Mouse (Mus musculus) testis, postnatal 10 days (tissue): ENCODE measurements around the gene Pdik1l.

Experiments used
- DNase-seq: peaks from one replicate; pipeline ENCODE4 v3.0.0; 2021; ENCODE audit warnings: low spot score

Pdik1l gene

DNA sequence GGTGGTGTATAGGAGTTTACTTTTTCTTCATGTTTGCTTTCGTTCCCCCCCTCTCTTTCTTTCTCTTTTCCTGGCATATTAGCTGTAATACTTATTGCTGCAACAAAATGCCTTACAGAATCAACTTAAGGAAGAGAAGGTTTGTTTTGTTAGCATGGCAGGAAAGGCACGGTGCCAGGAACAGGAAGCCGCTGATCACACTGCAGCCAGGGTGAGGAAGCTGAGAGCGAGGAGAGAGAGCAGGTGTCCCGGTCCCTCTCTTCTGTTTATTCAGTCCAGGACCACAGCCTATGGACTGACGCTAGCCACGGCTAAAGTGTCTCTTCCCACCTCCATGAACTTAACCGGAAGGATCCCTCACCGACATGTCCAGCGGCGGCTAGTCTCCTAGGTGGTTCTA lies 29.3 kb downstream of the Pdik1l start:
- DNase-seq = no peak

DNA sequence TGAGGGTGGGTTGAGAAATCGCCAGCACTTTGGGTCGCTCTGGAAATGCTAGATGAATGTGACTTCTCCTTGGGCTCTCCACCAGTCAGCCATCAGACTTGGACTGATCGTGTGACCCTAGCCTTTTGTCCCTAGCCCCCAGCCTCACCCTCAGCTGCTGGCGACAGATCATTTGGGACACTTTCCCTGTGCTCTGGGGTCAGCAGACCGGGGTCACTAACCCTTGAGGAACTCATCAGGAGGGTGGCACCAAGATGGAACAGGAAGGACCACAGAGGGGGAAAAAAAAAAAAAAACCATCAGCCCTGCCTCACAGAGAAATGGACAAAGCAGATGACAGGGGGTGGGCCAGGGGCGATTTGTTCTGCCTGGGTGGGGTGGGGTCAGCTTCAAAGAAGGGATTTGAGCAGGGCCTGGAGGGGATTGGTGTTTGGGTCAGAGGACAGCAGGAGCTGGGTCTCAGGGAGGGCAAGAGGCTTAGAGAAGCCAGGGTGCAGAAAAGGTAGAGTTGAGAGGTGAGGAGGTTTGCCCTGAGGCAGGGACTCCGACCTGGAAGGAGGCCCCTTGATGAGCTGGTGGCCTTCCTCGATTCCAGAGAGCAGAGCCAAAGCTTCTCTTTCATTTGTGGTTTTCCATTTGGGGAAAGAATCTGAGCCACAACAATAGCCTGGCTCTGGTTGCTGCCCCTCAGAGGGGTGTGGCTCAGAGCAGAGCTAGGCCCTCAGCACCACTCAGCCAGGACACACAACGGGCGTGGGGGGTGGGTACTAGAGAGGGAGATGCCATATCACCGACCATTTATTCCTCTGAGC lies 30.3 kb downstream of the Pdik1l start:
- DNase-seq = no peak

DNA sequence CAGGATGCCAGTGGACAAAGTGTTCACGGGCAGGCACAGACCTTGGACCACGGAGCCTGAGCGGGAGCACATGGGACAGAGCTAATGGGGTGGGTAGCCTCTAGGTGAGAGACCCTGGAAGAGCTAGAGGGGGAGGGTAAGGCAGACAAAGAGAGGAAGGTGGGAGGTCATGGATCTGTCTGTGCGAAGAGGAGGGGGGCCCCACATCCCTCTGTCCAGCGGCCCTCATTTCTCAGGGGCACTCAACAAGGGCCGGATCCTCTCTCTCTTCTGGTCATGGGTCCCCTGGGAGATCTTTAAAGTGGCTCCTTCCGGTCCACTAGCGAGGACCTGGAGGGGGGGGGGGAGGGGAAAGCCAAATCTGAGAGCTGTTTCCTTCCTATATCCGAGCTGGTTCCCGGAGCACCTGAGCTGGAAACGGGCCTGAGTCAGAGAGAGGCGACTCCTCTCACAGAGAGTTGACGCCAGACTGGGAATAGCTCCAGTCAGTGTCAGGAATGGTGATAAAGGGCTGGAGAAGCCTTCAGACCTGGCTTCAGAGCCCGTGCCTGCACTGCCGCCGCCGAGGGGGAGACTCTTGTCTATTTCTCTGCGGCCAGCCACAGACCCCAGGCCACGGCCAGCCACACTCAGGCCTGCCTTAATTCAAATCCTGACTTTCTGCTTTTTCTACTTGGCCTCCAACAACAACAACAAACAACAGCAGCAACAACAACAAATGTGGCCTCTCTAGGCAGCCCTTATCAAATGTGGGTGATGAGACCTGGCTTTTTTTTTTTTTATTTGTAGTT lies 31.1 kb downstream of the Pdik1l start:
- no peak for DNase-seq

DNA sequence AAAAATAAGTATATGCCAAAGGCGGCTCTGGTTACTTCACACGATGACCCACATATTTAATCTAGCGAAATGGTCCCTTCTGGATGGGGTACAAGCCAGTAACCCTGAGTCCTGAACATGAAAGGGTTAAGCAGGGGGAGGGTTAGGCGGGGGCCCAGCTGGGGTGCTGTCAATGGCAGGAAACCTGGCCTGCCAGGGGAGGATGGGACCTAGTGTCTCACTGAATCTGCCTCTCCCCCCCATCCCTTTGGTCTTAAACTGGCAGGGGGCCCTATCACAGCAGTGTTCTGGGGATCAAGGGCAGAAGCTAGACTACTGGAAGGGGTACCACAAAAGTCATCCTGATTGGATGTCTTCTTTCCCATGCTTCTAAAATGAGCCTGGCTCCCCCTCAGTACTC lies 31.8 kb downstream of the Pdik1l start:
- DNase-seq = no peak

DNA sequence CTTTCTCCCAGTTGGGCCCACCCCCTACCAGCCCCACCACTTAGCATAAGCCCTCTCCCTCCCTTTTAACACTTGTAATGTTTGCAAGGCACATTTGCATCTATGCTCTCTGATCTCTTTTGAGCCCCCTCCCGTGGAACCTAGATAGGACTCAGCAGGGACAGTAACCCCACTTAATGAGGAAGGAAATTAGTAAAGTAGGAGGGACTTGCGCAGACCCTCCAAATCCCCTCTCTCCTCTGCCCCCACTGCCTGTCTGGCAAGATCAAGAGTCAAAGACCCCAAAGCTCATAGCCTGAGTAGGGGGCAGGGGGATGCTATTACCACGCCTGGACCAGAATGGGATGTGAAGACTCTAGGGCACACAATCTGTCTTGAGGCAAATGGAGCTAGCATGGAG lies 32.9 kb downstream of the Pdik1l start:
- no peak for DNase-seq

DNA sequence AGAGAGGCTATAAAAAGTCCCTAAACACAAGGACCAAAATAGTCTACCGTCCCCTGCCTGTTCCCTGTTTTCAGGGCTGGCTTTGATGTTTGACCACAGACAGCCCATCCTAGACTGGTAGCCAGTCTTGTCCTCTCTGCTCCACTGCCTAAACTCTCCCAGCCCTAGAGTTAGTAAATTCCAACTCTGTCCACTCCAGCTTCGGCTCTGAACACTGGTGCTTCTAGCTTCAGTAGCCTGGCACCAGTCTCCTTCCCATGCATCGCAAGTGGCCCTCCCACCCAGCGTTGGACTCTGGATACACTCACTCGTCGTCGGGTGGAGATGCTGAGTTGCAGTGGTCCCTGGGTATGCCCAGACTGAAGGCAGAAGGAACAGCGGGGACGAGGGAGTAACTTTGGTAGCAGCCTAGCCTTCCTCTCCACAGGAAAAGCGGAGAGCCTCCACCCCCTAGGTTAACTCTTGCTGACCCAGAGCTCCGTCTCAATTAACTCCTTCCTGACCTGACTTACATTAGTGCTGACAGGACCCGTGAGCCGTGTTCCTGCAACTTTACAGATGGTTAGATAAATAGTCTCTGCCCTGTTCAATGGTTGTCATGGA lies 33.9 kb downstream of the Pdik1l start, which contains the start of gene Grrp1:
Gene Grrp1 (minus strand): TSS at position 385 of the 603 bp plus-strand sequence.
- no peak for DNase-seq

DNA sequence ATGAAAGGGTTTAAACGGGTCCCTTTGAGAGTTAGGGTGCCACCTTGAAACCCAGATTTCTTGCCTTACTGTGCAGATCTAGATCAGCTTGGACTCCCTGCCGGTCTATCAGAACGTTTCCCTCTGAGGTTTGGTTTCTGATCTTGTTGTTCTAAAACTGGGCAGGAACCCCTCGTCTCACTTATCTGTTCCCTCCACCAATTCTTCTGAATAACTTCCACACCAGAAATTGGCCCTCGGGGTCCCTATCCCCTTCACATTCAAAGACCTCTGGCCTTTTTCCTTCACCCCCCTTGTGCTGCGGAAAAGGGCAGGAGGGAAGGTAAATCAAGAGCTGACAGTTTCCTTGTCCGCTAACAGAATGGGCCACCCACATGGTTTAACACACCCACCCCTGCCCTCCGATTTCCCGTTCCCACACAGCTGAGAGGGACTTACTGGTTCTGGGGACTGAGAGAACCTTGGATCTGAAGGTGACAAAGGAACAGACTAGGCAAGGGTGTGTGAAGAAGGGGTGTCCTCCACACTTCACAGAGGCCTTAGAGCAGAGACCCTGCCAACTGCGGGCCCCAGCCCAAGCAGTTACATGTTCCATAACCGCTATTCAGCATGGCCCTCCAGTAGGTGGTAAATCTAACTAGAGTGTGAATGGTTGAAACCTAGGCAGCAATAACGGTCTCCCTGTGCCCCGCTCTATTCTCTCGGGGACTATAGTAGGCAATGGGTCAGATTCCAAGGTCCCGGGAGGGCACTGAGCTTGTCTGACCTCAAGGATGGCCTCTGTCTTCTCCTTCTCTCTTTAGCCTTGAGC lies 34.6 kb downstream of the Pdik1l start:
- DNase-seq = no peak

DNA sequence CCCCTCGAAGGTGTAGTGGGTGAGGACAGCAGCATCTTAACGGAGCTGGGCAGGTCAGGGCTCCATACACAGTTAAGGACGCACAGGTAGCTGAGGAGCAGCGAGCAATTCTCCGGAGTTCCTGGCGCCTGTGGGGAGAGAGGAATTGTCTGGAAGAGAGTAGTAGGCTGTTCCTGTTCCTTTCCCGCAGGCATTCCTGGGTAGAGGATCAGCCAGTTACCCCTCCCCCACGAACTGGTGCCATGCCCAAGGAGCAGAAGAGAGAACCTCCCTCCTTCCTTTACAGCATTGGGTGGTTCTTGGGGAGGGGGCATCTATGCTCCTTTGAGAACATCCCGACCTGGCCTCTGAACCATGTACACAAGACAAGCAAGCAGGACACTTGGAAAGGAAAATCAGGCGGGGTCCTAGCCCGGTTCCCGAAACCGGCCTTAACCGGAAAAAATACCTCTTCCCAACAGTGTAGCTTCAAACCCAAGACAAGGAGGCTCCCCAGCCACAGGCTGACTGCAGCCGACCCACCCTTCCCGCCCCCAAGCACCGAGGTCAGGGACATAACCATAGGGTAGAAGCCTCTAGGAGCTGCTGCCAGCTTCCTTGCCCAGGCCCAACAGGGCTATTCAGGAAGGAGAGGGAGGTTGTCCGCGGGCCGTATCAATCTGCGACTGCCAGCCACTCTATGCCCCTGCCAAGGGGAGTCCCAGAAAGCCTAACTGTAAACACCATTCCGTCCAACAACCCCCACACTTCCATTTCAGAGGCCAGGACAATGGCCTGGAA lies 35.4 kb downstream of the Pdik1l start:
- no peak for DNase-seq

DNA sequence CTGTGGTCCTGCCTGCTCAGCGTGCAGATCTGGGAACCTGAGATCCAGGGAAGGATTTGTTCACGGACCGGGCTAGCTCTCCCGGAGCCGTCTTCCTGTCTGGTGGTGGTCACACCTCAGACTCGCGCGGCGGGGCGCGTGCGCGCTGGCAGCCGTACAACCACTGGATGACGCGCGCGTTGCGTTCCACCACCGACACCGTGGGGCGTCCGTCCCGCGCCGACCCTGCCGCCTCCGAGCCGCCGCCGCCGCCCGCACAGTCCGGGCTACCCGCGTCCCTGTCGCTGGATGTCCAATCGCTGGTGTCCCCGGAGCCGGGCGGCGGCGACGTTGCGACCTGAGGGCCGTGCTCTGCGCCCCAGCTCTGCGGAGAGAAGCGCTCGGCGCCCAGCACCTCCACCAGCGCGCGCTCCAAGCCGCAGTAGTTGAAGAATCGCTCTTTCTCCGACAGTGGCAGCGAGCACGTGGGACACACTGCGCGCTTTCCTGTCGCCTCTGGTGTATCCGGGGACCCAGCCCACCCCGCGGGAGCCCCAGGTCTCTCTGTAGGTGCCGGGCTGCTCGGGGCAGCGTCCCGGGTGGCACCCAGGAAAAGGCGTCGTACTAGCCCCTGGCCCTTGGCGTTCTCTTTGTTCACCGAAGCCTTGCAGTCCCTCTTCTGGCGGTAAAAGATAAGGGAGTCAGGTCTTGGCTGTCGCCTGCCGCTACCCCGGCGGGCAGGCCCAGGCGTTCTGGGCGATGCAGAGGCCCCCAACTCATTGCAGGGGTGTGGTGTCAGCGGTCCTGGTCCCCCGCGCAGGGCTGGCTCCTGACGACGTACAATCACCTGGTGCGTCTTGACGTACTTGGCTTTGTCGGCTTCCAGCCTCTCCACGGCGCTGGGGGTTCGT lies 36.2 kb downstream of the Pdik1l start:
- peak; percentile 66 for DNase-seq

DNA sequence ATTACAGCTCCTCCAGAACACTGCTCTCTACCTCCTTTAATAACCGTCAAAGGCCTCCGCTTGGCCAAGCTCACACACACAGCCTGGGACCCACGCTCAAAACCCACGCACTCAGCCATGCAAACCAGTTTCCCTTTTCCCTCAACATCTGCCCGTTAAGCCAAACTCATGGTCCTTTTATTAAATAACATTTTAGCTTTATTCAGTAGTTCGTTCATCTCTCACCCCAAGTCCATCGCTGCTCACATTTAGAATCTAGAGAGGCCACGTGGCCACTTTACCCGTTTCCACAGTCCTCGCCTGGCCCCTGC lies 36.8 kb downstream of the Pdik1l start:
- no peak for DNase-seq

DNA sequence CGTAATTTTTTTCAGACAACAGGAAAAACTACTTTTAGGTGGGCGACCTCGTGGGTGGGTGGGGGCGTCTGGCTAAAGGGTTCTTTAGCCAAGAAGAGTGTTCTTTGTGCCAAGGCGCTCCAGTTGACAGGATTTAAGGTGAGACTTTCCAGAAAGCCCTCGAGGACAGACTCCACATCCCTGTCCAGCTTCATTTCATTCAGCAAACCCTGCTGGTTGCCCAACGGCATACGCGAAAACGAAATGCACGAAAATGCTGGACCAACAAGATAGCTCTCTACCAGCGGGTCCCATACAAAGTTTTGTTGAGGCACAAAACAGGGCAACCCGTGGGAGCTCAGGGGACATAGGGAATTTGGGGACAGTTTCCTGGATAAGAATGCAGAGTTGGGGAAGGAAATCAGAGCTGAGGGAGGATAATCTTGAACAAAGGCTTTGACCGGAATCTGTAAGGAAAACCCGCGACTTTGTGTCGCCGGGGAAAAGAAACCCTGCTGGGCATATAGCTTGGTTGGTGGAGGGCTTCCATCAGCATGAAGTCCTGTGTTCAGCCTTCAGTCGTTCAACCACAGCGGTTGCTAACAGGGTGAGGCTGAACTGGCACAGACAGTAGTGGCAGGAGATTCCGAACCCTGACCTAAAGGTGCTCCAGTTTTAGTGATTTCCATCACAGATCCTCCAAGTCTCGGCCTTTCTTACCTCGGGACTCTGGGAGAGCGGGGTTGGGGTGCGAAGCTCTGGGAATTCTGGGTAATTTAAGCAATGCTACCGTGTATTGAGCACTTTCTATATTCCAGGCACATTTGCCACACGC lies 37.4 kb downstream of the Pdik1l start:
- no peak for DNase-seq

DNA sequence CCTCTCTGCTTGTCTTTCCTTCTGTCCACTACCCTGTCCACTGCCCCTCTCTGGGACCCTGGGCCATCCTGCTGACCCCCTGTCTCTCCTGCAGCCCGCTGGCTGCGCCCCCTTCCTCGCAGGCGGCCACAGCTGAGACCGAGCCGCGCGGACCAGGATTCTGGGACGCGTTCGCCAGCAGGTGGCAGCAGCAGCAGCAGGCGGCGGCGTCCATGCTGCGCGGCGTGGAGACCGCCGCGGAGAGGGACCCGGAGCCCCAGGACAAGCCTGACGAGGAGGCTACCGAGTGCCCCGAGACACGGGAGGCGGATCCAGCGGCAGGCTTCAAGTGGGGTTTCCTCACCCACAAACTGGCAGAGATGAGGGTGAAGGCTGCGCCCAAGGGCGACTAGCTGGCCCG lies 38.0 kb downstream of the Pdik1l start:
- DNase-seq = peak; percentile 91

DNA sequence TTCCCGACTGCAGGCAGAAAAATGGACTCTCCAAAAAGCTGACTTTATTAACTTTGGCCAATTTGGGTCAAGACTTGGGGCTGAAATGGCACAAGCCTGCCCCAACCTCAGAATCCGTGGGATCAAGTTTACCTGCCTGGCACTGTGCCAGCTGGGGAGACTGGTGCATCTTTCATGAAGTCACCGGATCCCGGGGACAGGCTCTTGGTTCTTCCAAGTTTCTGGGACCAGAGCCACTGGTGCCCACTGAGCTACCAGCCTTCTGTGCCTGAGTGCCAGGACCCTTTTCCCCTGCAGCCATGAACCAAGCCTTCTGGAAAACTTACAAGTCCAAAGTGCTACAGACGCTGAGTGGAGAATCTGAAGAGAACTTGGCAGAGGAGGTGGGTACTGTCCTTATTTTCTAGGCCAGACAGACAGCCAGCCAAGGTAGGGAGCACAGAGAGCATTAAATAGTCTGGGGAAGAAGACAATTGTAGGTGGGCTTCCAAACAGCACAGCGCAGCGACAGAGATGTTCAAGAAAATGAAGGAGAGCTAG lies 40.9 kb downstream of the Pdik1l start, which contains the start of gene Gm30191:
Gene Gm30191 (plus strand): TSS at position 217 of the 540 bp plus-strand sequence.
- peak; percentile 68 for DNase-seq

DNA sequence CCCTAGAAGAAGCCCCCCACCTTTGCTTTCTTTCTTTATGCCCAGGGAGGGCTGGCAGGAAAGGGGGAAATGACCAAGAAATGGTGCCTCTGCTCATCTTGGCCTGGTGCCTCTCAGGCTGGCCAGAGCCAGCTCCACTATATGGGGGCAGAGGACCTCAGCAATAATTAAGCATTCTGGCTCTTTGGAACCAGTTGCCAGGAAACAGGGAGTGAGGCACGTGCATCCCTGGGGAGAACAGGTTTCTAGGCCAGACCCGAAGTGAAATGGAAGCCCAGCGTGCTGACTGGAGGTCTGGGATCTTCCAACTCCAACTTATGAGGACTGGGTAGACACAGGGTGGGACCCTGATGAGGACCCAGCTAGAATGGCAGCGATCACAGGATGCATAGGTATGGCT lies 41.4 kb downstream of the Pdik1l start:
- DNase-seq = no peak

DNA sequence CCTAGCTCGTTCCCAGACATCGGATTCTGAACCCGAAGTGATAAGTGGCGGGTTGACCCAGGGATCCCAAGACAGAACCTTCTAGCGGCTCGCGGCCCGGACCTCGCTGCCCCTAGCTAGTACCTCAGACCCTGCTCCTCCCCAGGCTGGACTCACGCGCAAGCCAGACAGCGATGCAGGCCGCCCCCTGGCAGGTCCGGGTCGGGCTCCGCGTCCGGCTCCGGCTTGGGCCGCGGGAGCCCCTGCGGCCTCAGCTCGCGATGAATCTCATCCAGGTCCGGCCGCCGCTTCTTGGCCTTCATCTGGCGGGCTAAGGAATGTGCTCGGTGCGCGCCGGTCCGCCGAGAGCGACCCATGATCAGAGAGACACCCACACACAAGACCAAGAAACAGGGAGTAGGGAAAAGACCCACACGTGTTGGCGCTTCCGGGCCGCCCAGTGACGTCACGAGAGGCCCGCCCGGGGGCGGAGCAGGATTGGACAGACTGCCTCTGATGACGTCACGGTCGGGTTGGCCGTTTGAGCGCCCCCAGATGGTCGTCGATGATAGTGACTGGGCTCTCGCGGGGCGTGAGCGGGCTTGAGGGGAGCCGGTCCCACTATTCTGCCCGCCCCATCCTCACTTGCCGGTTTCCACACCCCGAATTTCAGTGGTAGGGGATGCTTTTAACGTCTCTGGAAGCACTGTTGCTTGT lies 42.4 kb downstream of the Pdik1l start, which contains the start of gene Zfp593:
Gene Zfp593 (minus strand): TSS at position 445 of the 696 bp plus-strand sequence.
- peak; percentile 99 for DNase-seq

DNA sequence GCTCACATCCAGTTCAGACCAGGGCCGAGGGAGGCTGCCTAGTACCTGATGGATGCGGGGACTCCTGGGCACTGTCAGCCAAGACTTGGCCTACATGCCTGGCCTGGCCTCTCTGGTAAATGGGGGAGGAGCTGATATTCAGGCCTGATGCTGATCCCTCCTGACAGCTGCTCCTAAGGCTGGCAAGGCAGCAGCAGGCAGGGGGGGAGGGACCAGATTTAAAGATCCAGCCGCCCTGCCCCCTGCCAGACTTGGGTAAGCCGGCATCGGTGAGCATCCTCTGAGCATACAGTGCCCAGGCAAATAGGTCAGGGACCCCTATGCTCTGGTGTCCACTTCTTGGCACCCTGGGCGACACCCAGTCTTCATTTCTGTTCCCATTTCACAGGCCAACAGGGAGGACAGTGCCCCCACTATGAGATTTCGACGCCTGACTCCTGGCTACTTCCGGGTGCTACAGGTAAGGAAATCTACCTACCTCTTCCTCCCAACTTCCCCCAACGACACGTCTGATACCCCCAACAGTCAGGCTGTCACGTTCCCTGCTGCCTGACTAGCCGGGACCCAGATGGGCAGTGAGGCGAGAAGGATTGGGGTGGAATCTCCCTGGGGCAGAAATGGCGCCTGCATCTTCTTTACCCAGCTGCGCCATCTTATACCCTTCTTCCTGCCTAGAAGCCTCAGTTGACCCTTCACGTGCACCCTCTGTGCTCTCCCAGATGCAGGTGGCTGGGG lies 44.0 kb downstream of the Pdik1l start, which contains the start of gene E130218I03Rik:
Gene E130218I03Rik (plus strand): TSS at position 147 of the 735 bp plus-strand sequence.
- DNase-seq = no peak

DNA sequence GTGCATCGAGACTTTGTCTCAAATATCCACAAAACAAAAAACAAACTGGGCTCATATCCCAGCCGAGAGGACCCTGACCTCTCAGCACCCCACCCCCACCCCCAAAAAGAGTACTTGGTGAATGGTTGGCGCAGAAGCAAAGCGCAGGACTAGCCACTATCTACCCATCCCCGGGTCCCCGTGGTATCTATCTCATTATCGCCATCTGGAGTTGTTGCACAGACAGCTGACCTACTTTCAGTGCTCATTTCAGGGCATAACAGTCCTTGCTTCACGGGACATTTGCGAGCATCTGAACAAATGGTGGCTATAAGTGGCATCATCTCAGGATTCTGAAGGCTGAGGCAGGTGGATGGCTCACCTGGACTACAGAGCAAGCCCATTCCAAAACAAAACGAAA lies 49.0 kb downstream of the Pdik1l start:
- no peak for DNase-seq

DNA sequence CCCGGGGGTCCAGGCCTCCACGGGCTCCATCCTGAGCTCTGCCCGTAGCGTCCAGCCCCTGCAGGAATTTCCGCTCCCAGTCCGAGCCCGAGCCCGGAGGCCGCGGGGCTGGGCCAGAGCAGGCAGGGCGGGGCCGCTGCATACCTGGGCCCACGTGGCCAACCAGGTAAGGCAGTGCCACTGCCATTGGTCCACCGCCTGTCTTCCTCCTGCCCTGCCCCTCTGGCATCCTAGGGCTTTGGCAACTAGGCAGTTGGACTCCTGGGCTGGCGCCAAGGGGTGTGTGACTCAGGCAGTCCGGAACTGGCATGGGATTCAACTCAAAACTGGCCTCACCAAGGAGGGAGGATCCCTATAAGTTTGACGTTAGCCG lies 49.4 kb downstream of the Pdik1l start, which contains the start of gene Cnksr1:
Gene Cnksr1 (minus strand): TSS at position 121 of the 373 bp plus-strand sequence.
- peak; percentile 81 for DNase-seq
